Mouse (Mus musculus): Measurements from ENCODE around the gene Rps19bp1. TPM values are rescaled to one million over a fixed set of nuclear protein-coding genes. Genes with fewer than 3 reads are reported as not detected.

The Rps19bp1 gene
- polyA plus RNA-seq, 1 experiment = 30.9 TPM

DNA sequence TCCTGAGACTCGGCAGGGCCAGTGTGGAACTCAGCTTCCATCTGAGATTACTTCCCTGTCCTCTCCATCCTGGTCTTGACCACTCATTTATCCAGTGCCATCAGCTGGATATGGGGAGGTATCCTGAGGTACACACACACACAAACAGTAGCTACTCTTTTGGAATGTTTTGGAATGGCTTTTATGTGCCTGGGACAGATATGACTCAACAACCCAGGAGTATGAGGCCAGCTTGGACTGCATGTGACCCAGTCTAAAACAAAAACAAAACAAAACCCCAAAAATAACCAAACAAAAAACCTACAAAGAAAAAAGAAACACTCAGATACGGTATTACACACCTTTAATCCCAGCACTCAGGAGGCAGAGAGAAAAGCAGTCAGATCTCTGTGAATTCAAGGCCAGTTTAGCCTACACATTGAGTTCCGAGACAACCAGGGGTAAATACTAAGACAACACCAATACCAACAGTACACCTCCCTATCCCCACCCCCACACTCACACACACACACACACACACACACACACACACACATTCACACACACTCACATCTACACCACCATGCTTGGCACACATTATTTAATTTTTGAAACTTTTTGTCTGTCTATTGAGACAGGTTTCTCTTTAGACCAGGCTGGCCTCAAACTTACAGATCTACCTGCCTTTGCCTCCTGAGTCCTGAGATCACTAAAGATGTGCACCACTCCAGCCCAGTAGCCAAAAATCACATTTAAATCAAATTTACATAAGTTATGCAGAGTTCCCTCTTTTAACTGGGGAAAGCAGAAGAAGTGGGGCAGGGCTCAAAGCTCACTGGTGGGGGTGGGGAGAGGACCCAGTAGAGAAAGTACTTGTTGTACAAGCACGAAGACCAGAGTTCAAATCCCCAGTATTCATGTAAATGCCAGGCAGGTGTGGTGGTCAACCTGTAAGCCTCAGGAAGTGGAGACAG, 44.1 kb downstream of the Rps19bp1 start:
- DNase-seq (ENCODE audit: low spot score) = no peak

- DNase-seq (ENCODE audit: low spot score) = no peak
Measured at GRCm38 (mm10) chr15:80219211-80219610, 44.9 kb downstream of the Rps19bp1 start.

- no peak for DNase-seq (ENCODE audit: low spot score)
Measured at GRCm38 (mm10) chr15:80217476-80217875, 46.6 kb downstream of the Rps19bp1 start.

DNA sequence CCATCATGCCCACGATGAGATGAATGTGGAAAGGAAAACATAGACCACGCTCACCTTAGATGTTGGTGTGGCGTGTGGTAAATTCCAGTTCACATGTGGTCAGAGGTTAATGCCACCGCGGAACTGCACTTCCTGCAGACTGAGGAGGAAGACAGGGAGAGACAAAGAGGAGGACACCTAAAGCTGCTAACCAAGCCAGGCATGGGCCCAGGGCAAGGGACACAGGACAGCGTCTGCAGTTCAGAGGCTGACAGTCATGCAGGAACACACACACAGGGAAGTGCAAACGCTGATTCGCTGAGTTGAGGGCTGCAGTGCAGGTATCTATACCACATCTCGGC, 47.7 kb downstream of the Rps19bp1 start:
- no peak for DNase-seq (ENCODE audit: low spot score)

DNA sequence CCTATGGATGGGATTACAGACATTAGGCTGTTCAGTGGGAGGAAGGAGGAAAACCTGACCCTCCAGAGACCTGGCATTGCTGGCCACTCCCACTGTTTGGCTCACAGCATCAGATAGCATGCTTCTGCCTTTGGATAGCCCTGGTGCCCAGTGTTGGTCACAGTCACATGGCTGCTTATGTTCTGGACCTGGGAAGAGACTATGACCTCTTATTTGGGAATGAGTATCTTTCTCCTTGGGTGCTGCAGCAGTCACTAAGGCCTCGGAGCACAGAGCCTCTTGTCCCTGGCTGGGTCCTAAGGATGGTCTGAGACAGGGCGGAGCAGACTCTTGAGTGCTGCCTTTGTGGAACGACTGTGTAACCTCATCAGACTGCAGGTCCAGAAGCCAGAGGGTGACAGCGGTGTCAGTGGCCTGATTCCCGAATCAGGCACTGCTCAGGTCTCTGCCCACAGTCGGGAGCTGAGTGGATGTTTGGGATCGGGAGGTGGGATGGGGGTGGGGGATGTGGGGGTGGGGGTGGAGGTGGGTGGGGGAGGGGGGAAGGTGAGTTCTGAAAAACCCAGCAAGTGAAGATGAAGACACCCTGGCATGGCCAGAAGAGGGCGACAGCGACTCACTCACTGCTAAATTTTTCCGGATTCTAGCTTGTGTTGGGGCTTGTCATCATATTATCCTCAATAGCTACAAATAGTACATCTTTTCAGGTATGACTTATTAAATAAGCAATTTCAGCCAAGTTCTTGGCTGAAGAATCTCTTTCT, 48.2 kb downstream of the Rps19bp1 start:
- DNase-seq (ENCODE audit: low spot score) = no peak

GRCm38 (mm10) chr15:80213688-80214087, 50.4 kb downstream of the Rps19bp1 start:
- no peak for DNase-seq (ENCODE audit: low spot score)

Other genes with a start within 250 kb of the Rps19bp1 start
- 12.3 and 14.5 TPM in 2 replicates for gene Pdgfb, start 249.3 kb downstream of the Rps19bp1 start, polyA plus RNA-seq (2012; rRNA removed)
- 54.2 and 62.1 TPM in 2 replicates for gene Syngr1, start 173.0 kb downstream of the Rps19bp1 start, polyA plus RNA-seq (2012; rRNA removed)
- 1,075 and 1,270 TPM in 2 replicates for gene Rpl3, start 172.4 kb downstream of the Rps19bp1 start, polyA plus RNA-seq (2012; rRNA removed)
- 33.5 and 36.7 TPM in 2 replicates for gene Tab1, start 131.2 kb downstream of the Rps19bp1 start, polyA plus RNA-seq (2012; rRNA removed)
- 62.9 and 73.1 TPM in 2 replicates for gene Mgat3, start 90.6 kb downstream of the Rps19bp1 start, polyA plus RNA-seq (2012; rRNA removed)
- gene Mief1, start 30.3 kb downstream of the Rps19bp1 start, polyA plus RNA-seq (2012; rRNA removed) = 10.6 and 15.1 TPM in 2 replicates
- gene AC140267.1, start 28.5 kb downstream of the Rps19bp1 start, polyA plus RNA-seq (2012; rRNA removed) = not detected in 2 replicates
- gene Atf4, start 9.1 kb downstream of the Rps19bp1 start, polyA plus RNA-seq (2012; rRNA removed) = 211 and 346 TPM in 2 replicates
- 0.01 and 0.03 TPM in 2 replicates for gene Cacna1i, start 22.9 kb upstream of the Rps19bp1 start, polyA plus RNA-seq (2012; rRNA removed)